Mouse (Mus musculus) left cerebral cortex, adult 2 months (tissue): ENCODE results near the gene Rpl9-ps6. TPM values are rescaled to one million over a fixed set of nuclear protein-coding genes. Genes with fewer than 3 reads are reported as not detected.
"Not testable (repeated sequence)": the region's sequence is repeated elsewhere in the genome, so short reads cannot be mapped to it uniquely, and the experiment has no call there.

ENCODE experiments used
- DNase-seq, 2 experiments: peaks; one replicate each; pipeline ENCODE4 v3.0.0; 2021 to 2022; ENCODE audit warnings: low spot score in 2 of 2, mixed read lengths in 1 of 2; ENCODE audit errors: extremely low spot score in 1 of 2
- H3K27ac ChIP-seq: fragments of 200-600 bp; 2 replicates; pipeline ENCODE4 v1.8.1; 2022
- H3K4me3 ChIP-seq: fragments of 200-600 bp; 2 replicates; pipeline ENCODE4 v1.8.1; 2022
- CTCF ChIP-seq: fragments of 200-600 bp; IDR thresholded peaks from 2 replicates; pipeline ENCODE4 v1.8.1; 2022; ENCODE audit warnings: antibody characterized with exemption, mild to moderate bottlenecking, moderate library complexity
- intact Hi-C: fragments of 180-260 bp; cut with DNase I; formaldehyde crosslinking; loops from one replicate; pipeline ENCODE4 v1.15.1; 2025
- total RNA-seq, 2 experiments: library from RNA; stranded (reverse); gene quantifications; 2 replicates each; pipeline ENCODE4 v1.2.3; 2021

The Rpl9-ps6 gene
- total RNA-seq, 2 experiments from 2014 or later = 29.3 to 40.0 TPM

DNA sequence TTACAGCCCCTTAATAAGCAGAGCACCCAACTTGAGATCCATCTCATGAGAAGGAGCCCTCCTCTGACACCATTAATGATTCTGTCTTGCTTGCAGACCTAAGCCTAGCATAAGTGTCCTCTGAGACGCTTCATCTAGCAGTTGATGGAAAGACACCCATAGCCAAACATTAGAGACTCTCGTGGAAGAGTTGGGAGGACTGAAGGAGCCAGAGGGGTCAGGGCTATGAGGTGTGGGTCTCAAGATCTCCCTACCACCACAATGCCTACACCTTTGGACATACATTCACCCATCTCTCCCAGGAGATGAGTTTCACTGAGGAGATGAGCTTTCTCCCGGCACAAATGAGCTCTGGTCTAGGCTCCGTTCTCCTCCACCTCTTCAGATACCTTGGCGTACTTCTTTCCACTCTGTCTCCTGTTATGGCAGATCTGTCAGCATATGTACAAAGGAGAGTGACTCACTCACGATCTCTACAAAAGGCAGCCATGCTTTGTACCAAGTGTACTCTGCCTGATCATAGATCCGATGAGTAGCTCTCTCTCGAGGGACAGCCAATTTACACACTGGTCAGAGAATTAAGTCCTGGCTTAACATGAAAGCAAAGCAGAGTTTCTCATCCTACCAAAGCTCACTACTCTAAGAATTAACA, 14.5 kb upstream of the Rpl9-ps6 start:
- Histone ChIP-seq H3K27ac (no peak overlapping the region), H3K4me3 (no peak overlapping the region)
- no peak for TF ChIP-seq CTCF
- intact Hi-C loops = no loop called here
- no peak for DNase-seq

DNA sequence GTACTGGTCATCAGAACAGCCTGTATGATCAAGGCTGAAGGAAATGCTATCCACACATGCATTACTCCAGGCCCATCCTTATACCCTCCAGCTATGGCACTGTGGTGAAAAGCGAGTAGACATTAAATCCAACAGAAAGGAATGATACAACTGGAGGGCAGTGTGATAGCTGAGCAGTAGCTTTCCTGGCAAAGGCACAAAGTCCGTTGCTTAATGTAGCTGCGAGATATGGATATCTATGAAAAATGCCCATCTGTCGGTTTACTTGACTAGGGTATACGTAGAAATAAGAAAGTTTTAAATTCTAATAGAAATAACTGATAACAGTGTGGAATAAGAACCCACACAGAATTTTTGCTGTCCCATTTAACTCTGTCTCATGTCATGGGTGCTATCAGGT, 13.9 kb upstream of the Rpl9-ps6 start:
- H3K4me3 ChIP-seq = no peak overlapping the region
- H3K27ac ChIP-seq = no peak overlapping the region
- intact Hi-C loops = no loop called here
- TF ChIP-seq CTCF = no peak
- DNase-seq = no peak

DNA sequence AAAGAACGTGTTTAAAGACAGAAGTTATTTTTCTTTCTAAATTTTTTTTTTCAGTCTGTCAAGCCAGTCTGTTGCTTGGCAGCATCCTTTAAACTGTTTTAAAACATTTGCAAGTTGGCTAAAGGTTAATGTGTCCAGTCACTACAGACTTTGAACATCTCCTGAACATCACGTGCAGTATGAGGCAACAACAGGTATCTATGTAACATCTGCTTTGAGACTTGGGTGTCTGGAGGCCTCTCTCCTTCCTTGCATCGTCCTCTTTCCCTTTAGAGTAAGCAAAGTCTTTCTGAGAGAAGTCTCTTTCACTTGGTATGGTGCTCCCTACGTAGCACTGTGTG, 10.3 kb upstream of the Rpl9-ps6 start:
- no peak overlapping the region for H3K27ac ChIP-seq
- no peak overlapping the region for H3K4me3 ChIP-seq
- intact Hi-C loops = no loop called here
- no peak for TF ChIP-seq CTCF
- no peak for DNase-seq

DNA sequence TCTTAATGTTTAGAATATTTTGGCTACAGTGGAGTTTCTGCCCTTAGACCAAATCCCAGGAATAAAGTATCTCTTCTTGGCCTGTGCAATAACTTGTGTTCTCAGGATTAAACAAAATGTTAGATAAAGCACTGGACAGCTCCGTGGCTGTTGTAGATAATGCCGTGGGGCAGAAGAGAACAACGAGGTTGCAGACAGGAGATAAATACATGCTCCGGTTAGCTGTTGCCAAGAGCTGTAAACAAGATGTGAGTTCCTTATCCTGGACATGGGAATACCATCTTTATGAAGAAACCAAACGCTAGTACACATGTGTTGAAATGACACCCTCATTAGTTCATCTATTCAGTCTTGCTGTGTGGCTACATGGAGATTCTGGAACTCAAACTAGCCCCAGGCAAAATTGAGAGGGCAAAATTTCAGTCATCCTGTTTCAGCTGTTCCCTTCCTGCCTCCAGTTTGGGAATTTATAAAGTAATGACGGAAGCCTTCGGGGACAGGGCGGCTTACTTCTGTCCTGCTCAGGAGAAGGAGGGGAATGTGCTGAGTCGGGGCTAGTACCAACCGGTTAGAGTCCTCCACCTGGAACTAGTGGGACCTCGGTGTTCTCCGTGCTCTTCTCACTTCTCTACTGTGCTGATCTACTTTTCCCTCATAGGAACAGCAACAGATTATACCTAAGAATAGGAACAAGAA, 9.8 kb upstream of the Rpl9-ps6 start:
- H3K27ac ChIP-seq = no peak overlapping the region
- intact Hi-C loops = no loop called here
- no peak for DNase-seq
- no peak overlapping the region for H3K4me3 ChIP-seq
- no peak for TF ChIP-seq CTCF

DNA sequence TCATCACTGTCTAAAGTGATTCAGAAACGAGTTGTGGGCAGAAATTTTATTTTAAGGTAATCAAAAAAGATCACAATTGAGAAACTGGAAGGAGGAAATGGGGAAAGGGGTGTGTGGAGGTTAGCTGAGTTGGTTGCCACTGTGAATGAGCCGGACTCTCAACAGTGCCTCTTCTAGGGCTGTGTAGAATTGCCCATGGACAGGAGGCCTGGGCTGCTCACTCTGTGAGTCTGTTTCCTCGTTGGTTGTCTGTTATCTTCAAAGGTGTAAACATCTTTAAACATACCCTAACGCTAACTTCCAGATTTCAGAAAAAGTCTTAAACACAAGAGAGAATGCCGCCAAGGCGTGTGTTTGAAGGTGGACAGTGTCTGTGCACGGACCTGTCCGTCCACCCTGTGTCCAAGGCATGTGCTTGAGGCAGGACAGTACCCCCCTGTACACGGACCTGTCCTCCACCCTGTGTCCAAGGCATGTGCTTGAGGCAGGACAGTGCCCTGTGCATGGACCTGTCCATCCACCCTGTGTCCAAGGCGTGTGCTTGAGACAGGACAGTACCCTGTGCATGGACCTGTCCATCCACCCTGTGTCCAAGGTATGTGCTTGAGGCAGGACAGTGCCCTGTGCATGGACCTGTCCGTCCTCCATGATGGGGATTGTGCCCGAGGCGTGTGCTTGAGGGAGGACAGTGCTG, 4.3 kb upstream of the Rpl9-ps6 start:
- no peak overlapping the region for H3K4me3 ChIP-seq
- intact Hi-C loops = loop anchor here (5.0 kb wide), 1 partner anchor 498 kb away; no protein-coding TSS in a partner anchor
- no peak for DNase-seq
- no peak for TF ChIP-seq CTCF
- H3K27ac ChIP-seq = no peak overlapping the region

DNA sequence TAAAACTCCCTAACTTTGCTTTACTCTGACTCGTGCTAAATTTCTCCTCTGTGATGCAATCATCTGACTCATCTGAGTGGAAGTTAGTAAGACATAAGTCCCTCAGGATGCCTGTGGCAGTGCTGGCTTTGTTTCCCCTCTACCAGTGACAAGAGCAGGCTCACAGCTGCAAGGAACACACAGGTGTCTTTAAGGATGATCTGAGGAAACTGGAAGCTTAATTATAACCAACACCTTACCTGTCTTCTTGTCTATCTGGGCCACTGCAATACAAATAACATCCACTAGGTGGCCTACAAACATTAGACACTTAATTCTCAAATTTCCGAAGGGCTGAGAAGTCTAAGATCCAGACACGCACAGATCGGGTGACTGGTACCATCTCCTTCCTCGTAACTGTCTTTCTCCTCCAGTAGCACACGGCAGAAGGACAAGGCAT, 3.7 kb upstream of the Rpl9-ps6 start:
- peak; percentile 24 to 53 for DNase-seq
- TF ChIP-seq CTCF = peak; percentile 95
- intact Hi-C loops = loop anchor here (5.0 kb wide), 1 partner anchor 498 kb away; no protein-coding TSS in a partner anchor
- H3K27ac ChIP-seq = no peak overlapping the region
- H3K4me3 ChIP-seq = no peak overlapping the region

DNA sequence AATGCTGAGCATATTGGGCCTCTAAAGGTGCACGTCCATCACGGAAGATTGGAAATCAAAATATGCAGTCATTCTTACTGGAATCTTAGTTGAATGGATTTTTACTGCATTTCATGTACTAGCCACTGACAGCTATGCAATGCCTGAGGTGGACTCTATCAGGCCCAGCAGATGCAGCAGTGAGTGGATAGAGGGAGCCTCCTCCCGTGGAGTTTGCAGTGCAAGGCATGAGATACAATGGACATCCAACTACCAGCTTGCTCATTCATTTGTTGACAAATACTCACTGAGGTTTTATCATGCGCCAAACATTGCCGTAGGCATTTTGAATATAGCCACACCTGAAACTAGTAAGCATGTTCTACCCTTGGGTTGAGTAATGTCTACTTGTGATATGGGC, 947 bp upstream of the Rpl9-ps6 start:
- Histone ChIP-seq H3K4me3 (no peak overlapping the region), H3K27ac (no peak overlapping the region)
- intact Hi-C loops = no loop called here
- DNase-seq = no peak
- TF ChIP-seq CTCF = no peak

DNA sequence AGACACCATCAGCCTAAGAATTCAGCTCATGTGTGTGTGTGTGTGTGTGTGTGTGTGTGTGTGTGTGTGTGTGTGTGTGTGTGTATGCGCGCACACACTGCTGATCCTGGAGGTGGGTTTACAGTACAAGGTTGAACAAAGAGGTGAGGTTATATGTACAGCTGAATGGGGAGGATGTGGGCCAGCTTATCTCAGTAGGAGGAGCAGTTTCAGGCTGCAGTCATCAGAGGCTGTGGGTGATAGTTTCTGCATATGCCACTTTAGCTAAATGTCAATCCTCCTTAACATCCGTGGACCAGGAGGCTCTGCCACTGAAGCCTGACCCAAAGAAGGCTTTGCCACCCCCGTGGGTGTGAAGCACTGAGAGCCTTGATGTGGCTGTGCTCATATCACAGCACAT, 1.1 kb downstream of the Rpl9-ps6 start:
- Histone ChIP-seq H3K27ac (no peak overlapping the region), H3K4me3 (no peak overlapping the region)
- intact Hi-C loops = no loop called here
- no peak for TF ChIP-seq CTCF
- no peak for DNase-seq

DNA sequence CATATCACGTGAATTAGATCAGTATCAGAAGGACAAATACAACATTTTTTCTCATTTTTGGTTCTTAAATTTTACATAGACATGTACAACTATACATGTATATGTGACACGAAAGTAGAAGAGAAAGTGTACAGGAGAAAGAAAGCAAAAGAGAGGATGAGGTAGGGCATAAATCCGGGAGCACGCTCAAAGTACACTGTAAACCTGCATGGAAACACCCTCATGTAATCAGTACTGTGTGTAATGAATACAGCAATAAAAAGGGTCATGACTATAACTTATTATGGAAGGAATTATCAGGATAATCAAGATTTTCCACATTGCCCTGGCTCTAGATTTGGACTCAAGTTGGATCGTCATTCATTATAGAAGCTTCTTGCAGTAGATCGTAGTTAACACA, 3.3 kb downstream of the Rpl9-ps6 start:
- intact Hi-C loops = no loop called here
- no peak for TF ChIP-seq CTCF
- DNase-seq = no peak

DNA sequence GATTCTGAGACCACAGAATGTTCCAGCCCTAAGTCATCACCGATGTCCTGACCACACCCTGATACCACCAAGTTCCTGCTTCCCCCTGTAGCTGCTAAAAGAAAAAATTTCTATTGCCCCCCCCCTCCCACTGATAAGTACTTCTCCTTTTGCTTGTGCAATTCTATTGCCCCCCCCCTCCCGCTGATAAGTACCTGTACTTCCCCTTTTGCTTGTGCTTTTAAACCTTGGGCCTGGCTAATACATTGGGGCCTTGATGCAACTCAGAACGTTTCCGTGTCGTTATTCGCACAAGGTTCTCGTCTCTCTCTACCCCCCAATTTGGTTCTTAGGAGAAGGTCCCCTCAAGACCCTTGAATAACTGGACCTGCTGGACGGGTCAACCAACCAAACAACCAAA, 8.7 kb downstream of the Rpl9-ps6 start:
- H3K4me3 ChIP-seq, intact Hi-C loops, DNase-seq, H3K27ac ChIP-seq: not testable (repeated sequence)

More for the DNA sequence above, 3.3 kb downstream of the Rpl9-ps6 start:
- H3K4me3 ChIP-seq = no peak overlapping the region
- H3K27ac ChIP-seq = no peak overlapping the region

DNA sequence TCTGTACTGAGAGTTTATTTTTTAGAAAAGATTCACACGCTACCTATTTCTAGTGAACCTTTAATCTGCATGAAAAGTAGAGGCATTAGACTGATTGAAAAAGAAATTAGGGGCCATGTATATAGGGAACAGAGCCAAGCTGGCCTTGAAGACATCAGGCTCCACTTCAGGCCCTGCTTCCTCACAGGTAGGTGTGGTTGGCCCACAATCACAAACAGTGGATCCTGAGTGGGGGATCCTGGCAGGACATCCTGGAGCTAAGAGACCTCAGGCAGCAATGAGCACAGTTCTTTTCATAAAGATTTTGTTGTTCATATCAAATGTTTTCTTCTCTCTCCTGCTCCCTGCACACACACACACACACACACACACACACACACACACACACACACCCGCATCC, 9.6 kb downstream of the Rpl9-ps6 start:
- H3K27ac ChIP-seq = no peak overlapping the region
- no peak for DNase-seq
- intact Hi-C loops = no loop called here
- no peak for TF ChIP-seq CTCF
- no peak overlapping the region for H3K4me3 ChIP-seq

DNA sequence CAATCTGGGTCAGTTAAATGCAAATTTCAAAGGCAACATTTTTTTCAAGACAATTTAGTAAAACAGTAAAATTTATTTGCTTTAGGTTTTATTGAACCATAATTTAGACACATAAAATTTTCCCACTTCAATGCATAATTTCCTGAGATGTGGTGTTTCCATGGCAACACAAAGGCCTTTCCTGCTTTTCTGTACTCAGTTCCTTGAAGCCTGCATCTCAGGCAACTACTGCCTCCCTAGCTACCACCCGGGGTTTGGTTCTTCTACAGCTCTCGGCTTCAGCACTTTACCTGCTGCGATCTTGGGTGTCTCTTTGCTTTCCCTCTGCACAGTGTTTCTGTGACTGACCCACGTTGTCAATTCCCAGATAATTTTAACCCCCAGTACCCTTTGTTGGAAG, 14.1 kb downstream of the Rpl9-ps6 start:
- DNase-seq = peak in 1 of 2 experiments; percentile 28
- Histone ChIP-seq H3K27ac (peak overlapping the region; percentile 63), H3K4me3 (no peak overlapping the region)
- intact Hi-C loops = no loop called here
- no peak for TF ChIP-seq CTCF
